16 mouse cellular contexts compared by ENCODE assay signal in genomic region chr8:8174286-8174685, GRCm38 (mm10).
DNase-seq lines count a peak whose midpoint lies in the region; ATAC-seq and TF ChIP-seq lines count a peak whose summit lies in the region.
"Had no signal": no experiment of that assay in that cellular context is flagged by ENCODE, and none has a peak within 500 bp of the region (broad histone marks: within the 10 kb centered on the region; RNA-seq: fewer than 3 reads in every experiment).

No protein-coding gene starts in this region.

- no peaks in the 10 kb centered on the region for H3K36me3 ChIP-seq in forebrain, embryonic 15.5 days
- H3K36me3 ChIP-seq in forebrain, embryonic 12.5 days (replicated peaks) = no peaks in the 10 kb centered on the region
- H3K36me3 ChIP-seq in midbrain, embryonic 10.5 days = no peaks in the 10 kb centered on the region
- H3K36me3 ChIP-seq in midbrain, embryonic 15.5 days (replicated peaks) = no peaks in the 10 kb centered on the region
- H3K36me3 ChIP-seq in midbrain, embryonic 14.5 days (ENCODE audit: control insufficient read depth, insufficient read depth, low read length) = no peaks in the 10 kb centered on the region
- no peaks in the 10 kb centered on the region for H3K36me3 ChIP-seq in lung, postnatal 0 days (ENCODE audit: insufficient read depth, low read length)
- H3K36me3 ChIP-seq: embryonic facial prominence, embryonic 12.5 days; heart, embryonic 12.5 days; liver, embryonic 12.5 days had no signal

- H3K27me3 ChIP-seq in forebrain, embryonic 15.5 days = no peaks in the 10 kb centered on the region
- H3K27me3 ChIP-seq in forebrain, embryonic 12.5 days = no peaks in the 10 kb centered on the region
- no peaks in the 10 kb centered on the region for H3K27me3 ChIP-seq in midbrain, embryonic 10.5 days (ENCODE audit: low read depth, poor library complexity, severe bottlenecking)
- H3K27me3 ChIP-seq in midbrain, embryonic 15.5 days (replicated peaks) = no peaks in the 10 kb centered on the region
- H3K27me3 ChIP-seq in midbrain, embryonic 14.5 days (ENCODE audit: control insufficient read depth, insufficient read depth, low read length) = no peaks in the 10 kb centered on the region
- no peaks in the 10 kb centered on the region for H3K27me3 ChIP-seq in lung, postnatal 0 days (replicated peaks; ENCODE audit: insufficient read depth, low read length)
- H3K27me3 ChIP-seq: embryonic facial prominence, embryonic 12.5 days; heart, embryonic 12.5 days; liver, embryonic 12.5 days had no signal

- no peaks in the 10 kb centered on the region for H3K9me3 ChIP-seq in forebrain, embryonic 15.5 days
- H3K9me3 ChIP-seq in forebrain, embryonic 12.5 days = no peaks in the 10 kb centered on the region
- H3K9me3 ChIP-seq in midbrain, embryonic 10.5 days (replicated peaks) = no peaks in the 10 kb centered on the region
- H3K9me3 ChIP-seq in midbrain, embryonic 15.5 days = no peaks in the 10 kb centered on the region
- H3K9me3 ChIP-seq in midbrain, embryonic 14.5 days (ENCODE audit: control insufficient read depth, low read length) = no peaks in the 10 kb centered on the region
- H3K9me3 ChIP-seq in lung, postnatal 0 days (ENCODE audit: low read length) = no peaks in the 10 kb centered on the region
- H3K9me3 ChIP-seq: embryonic facial prominence, embryonic 12.5 days; heart, embryonic 12.5 days; liver, embryonic 12.5 days had no signal

- H3K9ac ChIP-seq in forebrain, embryonic 15.5 days (replicated peaks) = no peak overlapping the region
- no peak overlapping the region for H3K9ac ChIP-seq in forebrain, embryonic 12.5 days
- H3K9ac ChIP-seq in midbrain, embryonic 15.5 days = no peak overlapping the region
- no peak overlapping the region for H3K9ac ChIP-seq in midbrain, embryonic 14.5 days (replicated peaks; ENCODE audit: low read length)
- no peak overlapping the region for H3K9ac ChIP-seq in lung, postnatal 0 days (replicated peaks; ENCODE audit: low read depth)
- H3K9ac ChIP-seq: embryonic facial prominence, embryonic 12.5 days; heart, embryonic 12.5 days; liver, embryonic 12.5 days; lung, embryonic 14.5 days had no signal

- H3K4me3 ChIP-seq in forebrain, embryonic 15.5 days = no peak overlapping the region
- no peak overlapping the region for H3K4me3 ChIP-seq in forebrain, embryonic 12.5 days (replicated peaks)
- H3K4me3 ChIP-seq in midbrain, embryonic 10.5 days = no peak overlapping the region
- no peak overlapping the region for H3K4me3 ChIP-seq in midbrain, embryonic 15.5 days
- H3K4me3 ChIP-seq in midbrain, embryonic 14.5 days (replicated peaks; ENCODE audit: low read depth, low read length) = no peak overlapping the region
- H3K4me3 ChIP-seq in lung, postnatal 0 days (ENCODE audit: low read depth, low read length) = no peak overlapping the region
- H3K4me3 ChIP-seq: embryonic facial prominence, embryonic 12.5 days; heart, embryonic 12.5 days; liver, embryonic 12.5 days had no signal

- no peak for TF ChIP-seq CTCF in lung, postnatal 0 days (IDR thresholded peaks at IDR 0.05)

- ATAC-seq in forebrain, embryonic 15.5 days (replicated peaks) = peak; percentile 38; the same call in 1 of the 2 replicates
- ATAC-seq in forebrain, embryonic 12.5 days (ENCODE audit: low FRiP score) = no peak
- no peak for ATAC-seq in midbrain, embryonic 15.5 days (replicated peaks)
- ATAC-seq in midbrain, embryonic 14.5 days (ENCODE audit: low FRiP score, low TSS enrichment) = no peak
- no peak for ATAC-seq in lung, postnatal 0 days
- ATAC-seq: liver, embryonic 12.5 days had no signal

- WGBS in forebrain, embryonic 15.5 days = 42% methylated on average over 2 of the region's 2 CpGs
- 50% methylated on average over 2 of the region's 2 CpGs for WGBS in forebrain, embryonic 12.5 days
- 54% methylated on average over 2 of the region's 2 CpGs for WGBS in midbrain, embryonic 10.5 days
- WGBS in midbrain, embryonic 15.5 days = 27% methylated on average over 2 of the region's 2 CpGs
- WGBS in midbrain, embryonic 14.5 days = 25% methylated on average over 2 of the region's 2 CpGs
- WGBS in lung, postnatal 0 days = 57% methylated on average over 2 of the region's 2 CpGs

- no peaks in the 10 kb centered on the region for H3K4me1 ChIP-seq in forebrain, embryonic 15.5 days
- peaks cover 4% of the 10 kb centered on the region for H3K4me1 ChIP-seq in forebrain, embryonic 12.5 days
- peaks cover 11% of the 10 kb centered on the region; the same call in 1 of the 2 replicates for H3K4me1 ChIP-seq in midbrain, embryonic 10.5 days
- no peaks in the 10 kb centered on the region for H3K4me1 ChIP-seq in midbrain, embryonic 15.5 days
- H3K4me1 ChIP-seq in midbrain, embryonic 14.5 days (ENCODE audit: control insufficient read depth, insufficient read depth, low read length) = no peaks in the 10 kb centered on the region
- no peaks in the 10 kb centered on the region for H3K4me1 ChIP-seq in lung, postnatal 0 days (ENCODE audit: insufficient read depth, low read depth, low read length)
- H3K4me1 ChIP-seq: embryonic facial prominence, embryonic 12.5 days; liver, embryonic 12.5 days had no signal

- no peak for TF ChIP-seq EP300 in lung, postnatal 0 days (IDR thresholded peaks at IDR 0.05)

- no peak overlapping the region for H3K27ac ChIP-seq in forebrain, embryonic 15.5 days (replicated peaks)
- H3K27ac ChIP-seq in forebrain, embryonic 12.5 days = no peak overlapping the region
- 0 out of 2 replicates have a peak overlapping the region, but pooled peaks have one; percentile 13 for H3K27ac ChIP-seq in midbrain, embryonic 10.5 days (replicated peaks)
- no peak overlapping the region for H3K27ac ChIP-seq in midbrain, embryonic 15.5 days
- no peak overlapping the region for H3K27ac ChIP-seq in midbrain, embryonic 14.5 days (replicated peaks; ENCODE audit: low read depth, low read length)
- no peak overlapping the region for H3K27ac ChIP-seq in lung, postnatal 0 days (ENCODE audit: low read length)
- H3K27ac ChIP-seq: embryonic facial prominence, embryonic 12.5 days; liver, embryonic 12.5 days; macrophage had no signal

- DNase-seq in midbrain, embryonic 10.5 days (ENCODE audit: low spot score) = peak; percentile 13
- DNase-seq in cerebellum, postnatal 36 days = peak; percentile 9 to 25
- peak; percentile 22 for DNase-seq in midbrain, embryonic 14.5 days
- DNase-seq in lung, postnatal 0 days (ENCODE audit: low spot score) = no peak
- no peak for DNase-seq in gastrocnemius, adult 8-10 months (ENCODE audit: low spot score in 2 of 2)
- DNase-seq: heart, postnatal 36 days; kidney, adult 9 months; lung, embryonic 14.5 days; right cerebral cortex, adult 18-20 months had no signal

- H3K4me2 ChIP-seq in forebrain, embryonic 15.5 days (replicated peaks) = no peak overlapping the region
- H3K4me2 ChIP-seq in forebrain, embryonic 12.5 days = no peak overlapping the region
- H3K4me2 ChIP-seq in midbrain, embryonic 15.5 days = no peak overlapping the region
- H3K4me2 ChIP-seq in midbrain, embryonic 14.5 days (ENCODE audit: low read length) = no peak overlapping the region
- H3K4me2 ChIP-seq in lung, postnatal 0 days (replicated peaks; ENCODE audit: low read depth, low read length) = no peak overlapping the region
- H3K4me2 ChIP-seq: embryonic facial prominence, embryonic 12.5 days; heart, embryonic 12.5 days; liver, embryonic 12.5 days; lung, embryonic 14.5 days had no signal

Comparison
In these comparisons a context has a peak if more than half of its experiments do, and no peak if none do; other contexts are left out.
1. DNase-seq: peak in midbrain, embryonic 10.5 days (single experiment), cerebellum, postnatal 36 days (2 of 2) and midbrain, embryonic 14.5 days (single experiment); none in lung, postnatal 0 days (single experiment) and gastrocnemius, adult 8-10 months (0 of 2).